Mouse (Mus musculus) erythroblast, embryonic 14.5 days (primary cell): Measurements from ENCODE around the gene Spata31d1a.
"Not testable (repeated sequence)": the region's sequence is repeated elsewhere in the genome, so short reads cannot be mapped to it uniquely, and the experiment has no call there.

ENCODE experiments used
- GATA1 ChIP-seq: IDR thresholded peaks from 2 replicates; pipeline ENCODE4 v1.6.1; 2012; ENCODE audit warnings: low read length, inconsistent platforms, mixed read lengths
- TAL1 ChIP-seq: IDR thresholded peaks from 3 replicates; pipeline ENCODE4 v1.6.1; 2012; ENCODE audit warnings: low read length, inconsistent platforms, mixed read lengths

- not testable (repeated sequence) for TF ChIP-seq TAL1, GATA1
Measured at GRCm38 (mm10) chr13:59734347-59734746, 24.2 kb upstream of the Spata31d1a start.
